Mouse (Mus musculus) stomach, postnatal 0 days (tissue): ENCODE measurements at regions not wholly inside any gene's neighbourhood (a gene's known extent, or its start where the extent isn't known, plus 50 kb on each side); places are given as distances from the start of the nearest gene placed in this dataset.

Experiments
- CTCF ChIP-seq: IDR thresholded peaks from 2 replicates; pipeline ENCODE4 v1.5.1; 2016; ENCODE audit warnings: antibody characterized with exemption, low read depth, mild to moderate bottlenecking, moderate library complexity
- EP300 ChIP-seq: optimal IDR thresholded peaks from 2 replicates; pipeline ENCODE3; 2016; ENCODE audit warnings: antibody characterized with exemption

DNA sequence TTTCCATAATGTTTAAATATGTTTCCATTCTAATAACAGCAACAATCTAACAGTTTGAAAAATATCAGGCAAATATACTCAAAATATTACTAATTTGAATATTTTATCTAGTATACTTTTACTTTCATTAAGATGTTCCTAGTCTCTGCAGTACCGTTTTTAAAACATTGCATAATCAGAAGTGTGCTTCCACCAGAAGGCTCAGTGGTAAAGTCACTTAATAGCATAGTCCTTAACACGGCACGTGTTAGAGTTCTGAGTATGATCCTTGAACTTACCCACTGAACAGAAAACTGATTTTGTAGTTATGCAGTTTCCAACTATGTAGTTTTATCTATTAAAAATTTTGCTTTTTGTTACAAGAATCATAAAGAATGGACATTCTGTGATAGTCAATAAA, 234.5 kb upstream of the Dab2 start:
- TF ChIP-seq CTCF (no peak), EP300 (no peak)
